Mouse (Mus musculus) heart, postnatal 25 days (tissue): ENCODE data around the gene Cldn5. TPM values are rescaled to one million over a fixed set of nuclear protein-coding genes. Genes with fewer than 3 reads are reported as not detected.

ENCODE experiments used
- total RNA-seq, 2 experiments: library from RNA; stranded (reverse); gene quantifications; 2 replicates each; pipeline ENCODE4 v1.2.3; 2021

The Cldn5 gene
- total RNA-seq, 2 experiments from 2014 or later, result 26.9 to 34.2 TPM

Other genes with a start within 250 kb of the Cldn5 start
- gene Tbx1, start 186.2 kb upstream of the Cldn5 start, total RNA-seq, result under 1 TPM; 0.68 to 0.78 TPM
- gene Gp1bb, start 154.4 kb upstream of the Cldn5 start, total RNA-seq, result 1 to 10 TPM in 1 of 2 experiments, under 1 TPM in 1; 0.36 to 1.1 TPM
- gene Gm49601, start 150.4 kb upstream of the Cldn5 start, total RNA-seq, result 1 to 10 TPM; 1.0 to 1.6 TPM
- 1 to 10 TPM; 3.9 to 4.6 TPM for gene Sept5, start 146.9 kb upstream of the Cldn5 start, total RNA-seq
- 10 to 100 TPM; 51.7 to 58.3 TPM for gene Ufd1, start 34.9 kb downstream of the Cldn5 start, total RNA-seq
- gene Cdc45, start 35.1 kb downstream of the Cldn5 start, total RNA-seq, result 1 to 10 TPM; 2.7 to 4.1 TPM
- 10 to 100 TPM; 21.1 to 24.2 TPM for gene 2510002D24Rik, start 59.7 kb downstream of the Cldn5 start, total RNA-seq
- gene Gm28539, start 59.7 kb downstream of the Cldn5 start, total RNA-seq, result 1 to 10 TPM in 1 of 2 experiments, not detected in 1; 1.5 TPM
- 10 to 100 TPM; 56.9 to 61.6 TPM for gene Mrpl40, start 100.0 kb downstream of the Cldn5 start, total RNA-seq
- 10 to 100 TPM; 21.8 to 24.7 TPM for gene Hira, start 100.2 kb downstream of the Cldn5 start, total RNA-seq